Mouse (Mus musculus) heart, adult 8-10 months (tissue): ENCODE data around the gene Ptprm. TPM values are rescaled to one million over a fixed set of nuclear protein-coding genes. Genes with fewer than 3 reads are reported as not detected.
"Not testable (repeated sequence)": the region's sequence is repeated elsewhere in the genome, so short reads cannot be mapped to it uniquely, and the experiment has no call there.

Experiments used
- DNase-seq: peaks from one replicate; pipeline ENCODE4 v3.0.0; 2022; ENCODE audit warnings: low spot score
- total RNA-seq, 4 experiments: library from RNA; stranded (reverse); gene quantifications; 2 replicates each; pipeline ENCODE4 v1.2.4; 2022

The Ptprm gene
- total RNA-seq, 4 experiments from 2014 or later: 82.4 to 102 (median 88.8) TPM

DNA sequence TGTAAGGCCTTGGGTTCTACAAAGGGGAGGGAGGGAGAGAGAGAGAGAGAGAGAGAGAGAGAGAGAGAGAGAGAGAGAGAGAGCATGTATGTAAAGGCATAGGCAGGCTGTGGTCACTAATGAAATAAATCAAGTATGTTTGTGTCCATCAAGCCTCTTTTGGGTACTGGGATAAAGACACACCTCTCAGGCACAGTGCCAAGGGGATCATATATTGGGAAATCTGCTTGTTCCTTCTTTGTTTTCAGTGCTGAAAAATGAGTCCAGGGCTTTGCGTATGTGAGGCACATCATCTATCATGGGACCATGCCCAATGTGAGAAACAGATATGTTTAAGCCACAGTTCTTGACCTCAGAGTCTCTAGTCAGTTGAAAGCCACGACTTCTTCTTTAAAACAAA is 475.1 kb downstream of the Ptprm start:
- DNase-seq: no peak

DNA sequence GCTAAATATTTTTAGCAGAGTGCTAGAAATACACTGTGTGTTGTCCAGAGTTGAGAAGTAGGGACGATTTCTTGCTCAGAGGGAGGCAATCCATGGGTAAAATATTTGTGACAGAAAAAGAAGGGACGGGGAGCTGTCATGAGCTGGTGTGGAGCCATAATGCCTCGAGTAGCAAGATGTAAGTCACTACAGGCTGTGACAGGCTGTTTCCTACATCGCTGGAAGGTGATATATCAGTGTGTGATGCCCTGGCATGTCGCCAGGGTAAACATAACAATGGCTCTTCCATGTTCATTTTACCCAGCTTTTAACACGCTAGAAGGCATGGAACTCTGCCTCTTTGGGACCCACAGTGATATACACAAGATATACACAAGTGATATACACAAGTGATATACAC is 476.7 kb downstream of the Ptprm start:
- no peak for DNase-seq

DNA sequence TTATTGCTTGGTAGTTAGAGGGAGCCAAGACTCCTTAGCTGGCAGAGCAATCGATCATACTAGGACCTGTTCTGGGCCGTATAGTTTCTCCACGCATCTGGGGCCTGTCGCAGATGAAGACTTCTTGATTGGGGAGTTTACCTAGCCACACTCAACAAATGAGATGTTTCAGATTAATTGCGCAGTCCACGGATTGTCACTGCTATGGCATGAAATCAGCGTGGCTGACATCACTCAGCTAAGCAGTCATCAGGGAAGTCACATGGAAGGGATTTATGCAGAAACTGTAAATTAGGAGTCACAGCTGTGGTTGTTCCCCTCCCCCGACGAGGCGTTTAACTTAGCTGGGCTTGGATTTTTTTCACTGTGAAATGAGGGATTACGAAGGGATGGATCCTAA is 479.4 kb downstream of the Ptprm start:
- no peak for DNase-seq

DNA sequence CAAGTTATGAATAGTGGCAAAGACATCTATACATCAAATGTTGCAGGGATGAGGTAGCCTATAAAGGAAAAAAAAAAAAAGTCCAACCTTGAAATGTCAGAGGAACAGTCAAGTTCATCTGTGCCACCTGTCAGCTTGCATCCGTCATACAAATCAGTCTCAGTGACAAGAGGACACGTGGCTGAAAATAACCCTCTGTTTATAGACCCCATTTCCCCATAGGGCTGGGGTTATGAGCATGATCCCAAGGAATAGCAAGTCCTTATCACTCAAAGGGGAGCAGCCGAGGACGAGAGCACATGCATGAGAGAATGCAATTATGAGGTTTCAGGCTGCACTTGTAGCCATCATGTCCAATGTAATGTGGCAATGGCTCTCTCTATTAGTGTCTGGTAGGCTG is 482.9 kb downstream of the Ptprm start:
- no peak for DNase-seq

DNA sequence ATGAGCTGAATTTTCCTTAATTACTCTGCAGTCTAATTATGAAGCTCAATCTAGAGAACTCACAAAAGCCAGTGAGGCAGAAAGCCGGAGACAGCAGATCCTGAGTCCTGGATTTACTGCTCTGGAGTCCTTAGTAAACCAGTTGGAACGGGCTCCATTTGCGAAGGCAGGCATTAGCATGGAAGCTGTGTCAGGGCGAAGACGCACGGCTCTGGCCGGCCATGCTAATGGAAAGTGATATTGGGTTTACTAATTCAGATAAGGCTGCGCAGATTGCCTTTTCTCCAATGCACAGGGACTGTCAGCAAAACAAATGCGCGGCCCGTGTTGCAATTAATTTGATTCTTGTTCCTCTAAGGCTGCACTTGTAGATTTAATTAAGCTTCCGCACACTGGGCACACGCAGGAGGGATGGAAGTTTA is 484.7 kb downstream of the Ptprm start:
- DNase-seq: no peak

DNA sequence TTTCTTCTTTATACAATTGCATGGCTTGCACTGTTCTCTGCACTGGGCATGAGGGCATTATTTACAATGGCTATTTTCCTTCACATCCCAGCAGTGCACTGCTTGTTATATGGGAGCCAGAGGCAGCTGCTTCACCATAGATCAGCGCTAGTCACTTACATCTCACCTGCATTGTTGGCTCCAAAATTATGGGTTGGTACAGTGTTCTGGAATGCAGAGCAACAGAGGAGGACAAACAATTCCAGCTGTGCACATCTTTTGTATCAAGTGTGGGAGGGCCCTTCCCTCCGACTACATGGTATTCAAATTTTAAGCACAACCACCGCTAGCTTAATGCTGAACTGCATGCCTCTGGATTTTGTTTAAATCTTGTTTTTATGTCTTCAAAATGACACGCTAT is 489.8 kb downstream of the Ptprm start:
- DNase-seq: no peak

DNA sequence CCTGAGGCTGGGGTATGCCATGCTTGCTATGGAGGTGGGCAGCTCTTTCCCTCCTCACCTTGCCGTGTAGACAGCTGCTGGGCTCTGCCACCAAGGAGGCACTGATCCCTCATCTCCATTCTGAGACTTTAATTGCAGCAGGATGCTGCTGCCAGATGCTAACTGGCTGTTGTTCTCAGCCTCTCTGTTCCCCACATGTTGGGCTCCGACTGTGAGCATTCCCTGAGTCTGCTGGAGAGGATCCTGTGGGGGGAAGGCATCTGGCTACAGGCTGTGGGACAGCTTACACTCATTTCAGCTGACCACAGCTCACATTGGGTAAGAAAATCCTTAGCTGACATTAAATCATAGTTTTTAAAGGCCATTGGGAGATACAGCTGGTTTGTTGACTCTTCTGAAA is 492.7 kb downstream of the Ptprm start:
- no peak for DNase-seq

DNA sequence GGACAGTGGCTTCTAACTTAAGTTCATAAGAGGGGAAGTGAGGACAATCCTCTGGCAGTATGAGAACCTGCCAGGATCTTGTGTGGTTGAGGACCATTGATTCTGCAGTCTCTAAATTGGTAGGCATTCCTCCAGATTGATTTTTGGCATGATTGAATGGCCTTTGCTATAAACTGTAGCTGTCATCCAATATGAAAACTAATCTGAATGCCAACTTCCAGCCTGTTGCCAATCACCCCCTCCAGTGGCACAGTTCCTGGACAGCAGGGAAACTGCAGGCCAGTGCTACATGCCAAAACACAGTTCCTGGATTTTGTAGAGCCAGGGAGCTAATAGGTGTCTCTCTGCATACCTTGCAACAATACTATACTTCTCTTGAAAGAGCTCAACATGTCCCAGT is 495.5 kb downstream of the Ptprm start:
- DNase-seq: no peak

DNA sequence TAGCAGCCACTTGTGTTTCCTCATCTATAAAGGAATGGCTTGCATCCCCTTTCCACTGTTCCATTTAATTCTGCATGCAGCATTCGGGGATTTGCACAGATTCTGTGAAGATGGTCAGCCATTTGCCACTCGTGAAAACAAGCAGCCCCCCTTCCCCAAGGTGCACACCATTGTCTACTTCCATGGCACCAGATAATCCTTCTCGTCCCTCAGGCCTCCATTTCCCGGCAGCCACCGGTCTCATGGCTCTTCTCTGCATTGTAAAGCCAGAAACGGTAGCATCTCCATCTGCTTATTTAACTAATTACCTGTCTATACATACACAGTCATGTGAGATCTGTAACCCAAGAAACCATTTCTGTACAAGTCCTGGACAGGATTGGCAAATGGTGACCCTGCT is 501.8 kb downstream of the Ptprm start:
- DNase-seq: no peak

DNA sequence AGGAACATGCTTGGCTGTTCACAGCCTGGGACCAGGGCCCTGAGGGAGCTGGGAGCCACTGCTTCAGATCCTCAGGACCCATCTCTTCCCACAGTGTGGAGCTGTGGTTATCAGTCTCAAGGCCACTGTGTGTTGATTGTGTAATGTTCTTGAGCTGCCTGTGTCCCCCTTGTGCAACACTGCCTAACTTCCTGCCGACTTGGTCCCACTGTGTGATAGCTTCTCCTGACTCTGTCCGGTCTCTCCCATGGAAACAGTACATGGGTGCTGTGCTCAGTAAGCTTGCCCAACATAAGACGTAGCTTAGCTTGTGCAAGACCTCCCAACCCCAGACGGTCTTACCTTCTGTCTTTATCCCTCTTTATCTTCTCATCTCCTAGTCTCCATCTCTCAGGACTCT is 507.2 kb downstream of the Ptprm start:
- not testable (repeated sequence) for DNase-seq

DNA sequence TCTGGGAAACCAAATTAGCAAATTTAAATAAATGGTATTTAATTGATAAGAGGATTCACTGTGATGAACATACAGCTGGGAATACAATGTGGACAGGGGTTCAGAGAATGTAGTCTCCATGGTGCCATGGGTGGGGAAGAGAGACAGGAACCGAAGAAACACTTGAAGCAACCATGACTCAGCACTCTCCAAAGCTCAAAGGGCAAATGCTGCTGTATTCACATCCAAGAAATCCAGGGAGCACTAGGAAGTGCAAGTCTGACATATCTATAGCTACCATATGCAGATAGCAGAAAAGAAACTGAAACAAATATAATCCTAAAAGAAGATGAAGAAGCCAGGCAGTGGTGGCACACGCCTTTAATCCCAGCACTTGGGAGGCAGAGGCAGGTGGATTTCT is 531.9 kb downstream of the Ptprm start:
- no peak for DNase-seq

DNA sequence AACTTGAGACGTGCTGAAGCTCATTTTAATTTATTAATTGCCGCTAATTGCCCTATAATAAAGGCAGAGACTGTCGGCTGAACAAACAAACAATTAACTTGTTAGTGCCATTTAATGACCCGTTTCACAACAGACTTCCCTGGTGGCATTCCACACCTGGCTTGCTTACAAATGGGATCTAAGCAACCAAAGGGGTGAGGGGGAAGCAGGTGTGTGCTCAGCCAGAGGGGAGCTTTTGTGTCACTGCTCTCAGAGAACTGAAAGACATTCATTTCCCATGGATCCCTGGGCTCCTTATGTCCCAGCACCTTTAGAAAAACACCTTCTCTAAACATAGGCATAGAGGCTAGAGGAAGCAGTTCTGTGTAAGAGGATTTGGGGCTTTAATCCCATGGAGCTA is 536.9 kb downstream of the Ptprm start:
- no peak for DNase-seq

DNA sequence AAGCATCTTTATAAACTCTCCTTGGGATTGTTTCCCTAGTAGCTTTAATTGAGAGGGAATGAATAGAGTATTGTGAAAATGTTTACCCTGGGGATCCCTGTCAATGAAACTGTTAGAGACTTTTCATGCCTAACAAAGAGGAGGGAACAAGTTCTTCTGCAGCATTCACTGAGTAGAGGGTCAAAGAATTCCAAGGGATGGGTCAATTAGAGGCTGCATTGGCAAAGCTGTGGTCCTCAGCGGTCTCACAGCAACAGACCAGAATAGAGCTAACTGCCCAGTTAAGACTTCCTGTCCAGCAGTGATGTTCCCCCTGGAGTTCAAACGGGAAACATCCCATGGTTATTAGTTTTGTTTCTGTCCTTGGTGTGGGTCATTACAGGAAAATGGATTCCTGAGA is 538.3 kb downstream of the Ptprm start:
- DNase-seq: no peak

DNA sequence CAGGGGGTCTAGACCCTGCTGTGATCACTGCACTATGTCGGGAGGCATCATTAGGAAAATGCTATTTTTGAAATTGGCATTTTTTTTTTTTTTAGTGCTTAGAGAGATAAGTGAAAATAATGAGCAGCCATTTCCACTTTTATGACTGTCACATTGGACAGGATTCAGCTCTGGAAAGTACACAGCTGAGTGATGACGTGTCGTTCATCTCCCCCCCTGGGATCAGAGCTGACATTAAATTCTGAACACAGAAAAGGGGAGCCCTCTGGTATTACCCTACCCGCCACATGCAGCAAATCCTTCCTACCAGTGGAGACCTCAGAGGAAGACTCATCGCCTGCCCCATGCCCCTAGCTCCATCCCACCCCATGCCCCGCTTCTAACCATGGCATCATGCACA is 540.5 kb downstream of the Ptprm start:
- DNase-seq: no peak

DNA sequence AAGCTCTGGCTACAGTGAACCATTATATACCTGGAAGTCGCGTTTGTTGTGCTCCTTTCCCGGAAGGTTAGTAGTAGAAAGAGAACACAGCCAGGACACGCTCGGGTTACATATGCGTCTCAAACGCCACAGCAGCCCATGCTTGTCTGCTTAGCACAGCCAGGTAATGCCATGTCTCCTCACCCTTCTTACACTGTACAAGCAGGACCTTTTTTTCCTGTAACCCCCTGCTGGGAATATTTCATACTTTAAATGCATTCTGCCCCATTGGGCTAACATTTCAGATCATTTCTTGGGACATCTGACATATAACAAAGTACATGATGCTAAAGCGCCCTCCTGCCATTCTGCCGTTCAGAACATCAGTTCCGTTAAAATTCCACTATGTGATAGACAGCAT is 540.9 kb downstream of the Ptprm start:
- DNase-seq: no peak

DNA sequence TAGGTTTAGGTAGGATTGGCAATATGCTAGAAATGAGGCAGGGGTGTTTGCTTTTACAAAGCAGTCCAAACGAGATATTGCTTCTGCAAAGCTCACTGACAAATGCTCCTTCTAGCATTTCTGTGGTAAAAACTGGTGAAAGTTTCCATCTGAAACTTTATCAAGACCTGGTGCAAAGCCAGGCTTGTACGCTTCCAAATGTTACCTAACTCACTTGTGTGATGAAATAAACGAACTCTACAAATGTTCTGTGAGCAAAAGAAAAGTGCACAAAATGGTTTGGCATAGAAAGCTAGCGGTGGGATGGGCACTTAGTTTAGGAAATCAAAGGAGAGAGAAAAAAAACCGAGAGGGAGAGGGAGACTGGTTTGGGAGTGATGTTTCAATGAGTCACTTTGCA is 544.5 kb downstream of the Ptprm start:
- DNase-seq: no peak

DNA sequence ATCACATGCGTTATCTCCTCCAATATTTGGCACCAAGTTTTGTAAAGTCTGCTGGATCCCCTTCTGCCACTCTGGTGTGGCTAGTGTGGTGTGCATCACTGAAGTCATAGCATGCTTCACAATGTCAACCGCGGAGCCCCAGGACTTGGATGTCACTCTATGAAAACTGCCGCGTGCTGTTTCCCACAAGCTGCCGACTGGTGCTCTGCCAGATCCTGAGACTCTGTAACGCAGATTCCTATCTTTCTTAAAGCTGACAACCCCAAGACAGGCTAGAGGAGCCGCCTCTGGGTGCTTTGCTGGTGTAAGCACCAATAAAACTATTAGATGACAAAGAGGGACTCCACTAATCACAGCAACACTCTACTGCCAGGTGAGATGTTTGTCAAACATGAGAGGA is 546.1 kb downstream of the Ptprm start:
- no peak for DNase-seq

DNA sequence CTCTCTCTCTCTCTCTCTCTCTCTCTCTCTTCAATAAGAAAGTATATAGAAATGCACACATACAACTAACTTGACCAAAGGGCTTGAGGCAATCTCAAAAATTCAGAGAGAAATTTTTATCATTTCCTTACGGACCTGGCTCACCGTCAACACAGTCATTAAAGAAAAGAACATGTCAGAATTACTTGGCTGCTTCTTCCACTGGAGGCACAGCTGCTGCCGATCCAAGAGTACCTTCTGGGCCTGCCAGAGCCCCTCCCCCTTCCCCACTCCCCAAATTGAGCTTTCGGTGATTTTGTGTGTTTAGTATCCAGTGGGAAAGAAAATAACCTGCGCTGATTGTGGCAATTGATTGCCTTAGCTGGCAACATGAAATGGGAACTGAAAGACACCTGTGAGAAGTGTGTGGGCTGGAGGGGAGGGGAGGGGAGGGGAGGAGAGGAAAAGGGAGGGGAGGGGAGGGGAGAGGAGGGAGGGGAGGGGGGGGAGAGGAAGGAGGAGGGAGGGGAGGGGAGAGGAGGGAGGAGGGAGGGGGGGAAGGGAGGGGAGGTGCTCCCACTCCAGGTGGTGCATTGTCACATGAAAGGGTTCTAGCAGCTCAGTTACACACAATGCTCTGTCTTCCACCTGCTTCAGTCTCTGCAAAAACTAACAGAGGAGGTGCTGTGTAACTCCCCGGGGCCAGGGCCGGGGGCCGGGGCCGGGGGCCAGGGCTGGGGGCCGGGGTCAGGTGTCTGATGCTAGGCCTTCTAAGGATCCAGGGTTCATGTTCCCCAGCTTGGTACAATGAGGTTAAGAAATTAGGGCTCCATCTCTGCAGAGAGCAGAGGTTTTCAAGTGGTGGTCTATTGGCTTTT is 552.2 kb downstream of the Ptprm start:
- no peak for DNase-seq

DNA sequence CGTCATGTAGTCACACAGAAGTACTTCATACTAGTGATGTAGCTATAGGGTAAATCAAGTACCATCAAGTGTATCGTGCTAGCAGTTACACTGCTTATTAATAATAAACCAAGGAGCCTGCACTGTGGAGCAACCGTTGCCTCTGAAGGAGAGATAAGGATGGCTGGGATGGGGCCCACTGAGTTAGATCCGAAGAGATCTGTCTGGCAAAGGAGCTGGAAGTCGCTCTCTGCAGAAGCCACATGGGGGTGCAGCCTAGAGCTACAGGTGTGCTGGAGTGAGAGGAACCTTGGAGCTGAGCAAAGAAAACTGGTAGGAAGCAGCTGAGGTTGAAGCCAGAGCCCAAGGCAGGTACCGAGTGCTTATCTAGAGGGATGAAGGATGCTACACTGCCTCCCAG is 554.0 kb downstream of the Ptprm start:
- DNase-seq: no peak

DNA sequence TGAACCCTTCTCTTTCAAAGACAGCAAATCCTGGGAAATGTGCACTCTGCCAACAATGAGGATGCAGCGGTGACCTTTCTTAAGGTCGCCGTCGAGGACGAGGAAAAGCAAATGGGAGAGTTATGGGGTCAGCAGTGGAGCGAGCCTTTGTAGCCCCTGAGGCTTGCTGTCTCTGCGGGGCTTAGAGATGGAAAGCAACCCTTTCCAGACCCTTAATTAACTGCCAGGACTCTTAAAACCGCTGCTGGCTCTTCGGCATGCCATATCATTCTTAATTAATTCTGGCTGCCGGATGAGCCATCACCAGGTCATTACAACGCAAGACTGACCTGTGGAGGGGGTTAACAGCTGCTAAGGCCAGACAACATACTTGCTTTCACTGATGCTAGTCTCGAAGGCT is 568.1 kb downstream of the Ptprm start:
- DNase-seq: no peak

DNA sequence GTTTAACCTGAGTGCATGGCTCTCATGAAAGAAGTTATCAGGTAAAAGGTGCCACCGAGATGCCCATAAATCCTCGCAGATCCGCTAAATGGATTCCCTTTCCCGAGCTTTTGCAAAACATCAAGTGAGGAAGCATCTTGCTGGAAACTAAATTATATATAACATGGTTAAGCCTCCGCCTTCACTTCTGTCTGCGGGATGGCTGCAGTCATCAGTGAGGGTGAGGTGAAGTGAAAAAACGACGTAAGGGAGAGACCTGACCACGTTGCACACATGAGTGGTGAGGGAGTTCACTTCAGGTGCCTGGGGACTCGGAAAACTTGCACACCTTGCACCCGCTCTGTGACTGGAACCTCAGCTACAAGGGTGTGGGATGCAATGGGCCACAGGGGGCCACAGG is 568.7 kb downstream of the Ptprm start:
- DNase-seq: no peak

DNA sequence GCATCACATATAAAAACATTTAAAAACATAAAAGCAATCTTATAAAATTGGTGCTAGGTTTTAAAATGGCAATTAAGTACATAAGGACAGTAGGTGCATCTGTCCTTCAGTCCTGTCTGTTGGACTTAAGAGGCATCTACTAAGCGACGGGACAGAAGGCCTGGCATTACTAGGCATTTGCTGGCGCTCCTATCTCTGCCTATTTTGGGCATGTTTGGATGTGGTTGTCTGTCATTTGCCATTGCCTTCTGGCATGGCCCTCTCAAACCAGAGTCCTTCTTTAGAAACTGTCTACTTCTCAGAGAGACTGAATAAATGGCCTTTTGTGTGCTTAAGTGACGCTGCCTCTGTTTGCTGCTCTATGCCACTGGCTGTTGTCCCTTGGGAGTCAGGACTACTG is 570.7 kb downstream of the Ptprm start:
- DNase-seq: no peak

DNA sequence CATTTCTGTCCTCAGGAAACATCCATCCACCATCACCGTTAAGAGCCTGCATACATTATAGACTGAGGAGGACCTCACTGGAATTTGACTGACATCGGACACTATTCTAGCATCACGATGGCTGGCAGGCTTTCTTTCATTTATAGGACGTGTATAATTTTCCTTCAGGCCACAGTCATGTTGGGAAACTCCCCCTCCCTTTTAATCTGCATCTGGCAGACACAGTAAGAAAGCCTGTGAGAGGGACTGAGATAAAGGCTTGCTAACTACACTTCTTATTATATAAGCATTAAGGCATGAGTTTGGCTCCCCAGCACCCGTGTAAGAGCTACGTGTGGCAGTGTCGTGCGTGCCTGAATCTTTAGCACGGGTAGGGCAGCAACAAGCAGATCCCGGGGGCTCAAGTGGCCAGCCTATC is 571.2 kb downstream of the Ptprm start:
- no peak for DNase-seq

DNA sequence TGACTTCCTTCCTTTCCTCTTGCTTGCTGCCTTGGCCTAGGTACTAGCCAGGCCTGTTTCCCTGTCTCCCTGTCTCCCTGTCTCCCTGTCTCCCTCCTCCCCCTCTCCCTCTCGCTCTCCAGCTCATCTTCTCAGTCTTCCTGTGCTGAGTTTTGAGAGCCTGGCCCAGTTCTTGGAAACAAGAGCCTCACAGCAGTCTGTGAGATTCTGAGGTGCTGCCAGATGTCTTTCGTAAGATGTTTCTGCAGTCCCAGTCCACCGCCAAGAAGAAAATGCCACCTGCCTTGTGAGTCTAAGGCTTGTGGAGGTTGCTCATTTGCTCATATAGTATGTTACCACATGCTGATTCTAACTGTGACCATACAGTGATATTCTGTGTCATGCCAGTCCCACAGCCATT is 572.3 kb downstream of the Ptprm start:
- DNase-seq: no peak
